Mouse (Mus musculus) midbrain, embryonic 16.5 days (tissue): Measurements from ENCODE around the gene A830031A19Rik. TPM values are rescaled to one million over a fixed set of nuclear protein-coding genes. Genes with fewer than 3 reads are reported as not detected.

Experiments
- ATAC-seq: fragments of 200-750 bp; cut with Nextera tagmentation; 2 replicates; pipeline ENCODE4 v1.8.0; 2017; ENCODE audit warnings: moderate TSS enrichment
- H3K27ac ChIP-seq: fragments of 300-500 bp; sonication (generic); 2 replicates; pipeline ENCODE4 v1.5.1; 2014; ENCODE audit warnings: mild to moderate bottlenecking, low read length, mixed read lengths
- H3K27me3 ChIP-seq: fragments of 300-500 bp; sonication (generic); 2 replicates; pipeline ENCODE4 v1.6.1; 2014; ENCODE audit warnings: low read depth, low read length, mixed read lengths; ENCODE audit not compliant: control insufficient read depth, insufficient read depth
- H3K36me3 ChIP-seq: fragments of 300-500 bp; sonication (generic); 2 replicates; pipeline ENCODE4 v1.6.1; 2014; ENCODE audit warnings: mild to moderate bottlenecking, low read length, moderate library complexity, mixed read lengths; ENCODE audit not compliant: control insufficient read depth, insufficient read depth
- H3K4me1 ChIP-seq: fragments of 300-500 bp; sonication (generic); 2 replicates; pipeline ENCODE4 v1.6.1; 2014; ENCODE audit warnings: mild to moderate bottlenecking, low read length, mixed read lengths; ENCODE audit not compliant: control insufficient read depth, insufficient read depth
- H3K4me2 ChIP-seq: fragments of 300-500 bp; sonication (generic); 2 replicates; pipeline ENCODE4 v1.6.1; 2014; ENCODE audit warnings: mild to moderate bottlenecking, low read length, mixed read lengths
- H3K4me3 ChIP-seq: fragments of 300-500 bp; sonication (generic); 2 replicates; pipeline ENCODE4 v1.5.1; 2014; ENCODE audit warnings: low read depth, mild to moderate bottlenecking, low read length, moderate library complexity, mixed read lengths
- H3K9ac ChIP-seq: fragments of 300-500 bp; sonication (generic); 2 replicates; pipeline ENCODE4 v1.6.1; 2014; ENCODE audit warnings: low read depth, low read length, mixed read lengths
- H3K9me3 ChIP-seq: fragments of 300-500 bp; sonication (generic); replicated peaks from 2 replicates; pipeline ENCODE4 v1.6.1; 2014; ENCODE audit warnings: mild to moderate bottlenecking, low read length, mixed read lengths; ENCODE audit not compliant: control insufficient read depth, poor library complexity, severe bottlenecking
- WGBS: fragments of 180-500 bp; shearing (Covaris S2); extraction: QIAGEN DNeasy Blood & Tissue Kit; methylation state at CpG from one replicate; pipeline ENCODE4 v1.1.7; 2014; 5-methylcytosine and 5-hydroxymethylcytosine counted together
- polyA plus RNA-seq: library from polyadenylated mRNA; unstranded; fragments of >200 nt; fragmentation: Nextera tagmentation; extraction: Ambion mirVana; gene quantifications from 2 replicates; pipeline ENCODE4 v1.2.1, GENCODE M21; 2015

A830031A19Rik gene
- polyA plus RNA-seq, 1 experiment from 2014 or later: not detected

- Histone ChIP-seq H3K4me3 (peak overlapping the region; percentile 60), H3K4me2 (peak overlapping the region; percentile 99), H3K27ac (peak overlapping the region; percentile 97), H3K9ac (peak overlapping the region; percentile 87), H3K27me3 (no peaks in the 10 kb centered on the region), H3K9me3 (no peaks in the 10 kb centered on the region), H3K36me3 (peaks cover 4% of the 10 kb centered on the region; the same call in 1 of the 2 replicates), H3K4me1 (peaks cover 30% of the 10 kb centered on the region)
- ATAC-seq: peak; percentile 23
- under 1% methylated on average over 43 of the region's 43 CpGs for WGBS
Observed at GRCm38 (mm10) chr11:24081687-24082384, 7.0 kb upstream of the A830031A19Rik start.

DNA sequence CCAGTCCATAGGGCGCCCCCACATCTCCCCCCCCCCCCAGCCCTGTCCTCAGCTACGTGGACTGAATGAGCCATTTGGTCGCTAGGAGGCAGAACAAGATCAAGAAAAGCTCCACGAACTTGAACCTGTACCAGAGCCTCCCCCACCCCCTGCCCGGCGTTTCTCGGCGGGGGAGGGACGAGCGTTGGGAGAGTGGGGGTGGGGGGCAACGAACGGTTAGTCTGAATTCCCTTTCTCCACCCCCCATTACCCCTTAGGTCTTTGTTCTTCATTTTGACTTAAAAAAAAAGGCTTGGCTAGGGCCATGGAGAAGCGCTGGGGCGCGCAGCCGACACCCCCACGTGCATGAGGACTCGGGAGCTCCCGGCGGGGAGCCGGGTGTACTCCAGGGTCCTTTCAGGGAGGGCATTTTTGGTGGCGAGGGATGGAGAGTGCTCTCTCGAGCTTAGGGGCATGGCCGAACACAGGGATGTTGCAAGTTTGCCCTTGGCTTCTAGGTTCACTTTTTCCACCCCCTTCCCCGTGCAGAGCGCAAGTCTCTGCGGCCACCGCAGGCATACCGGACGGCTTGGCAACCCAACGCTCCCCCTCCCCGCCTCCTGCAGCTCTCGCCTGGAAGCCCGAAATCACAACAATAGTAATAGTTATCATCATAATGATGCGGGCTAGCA is 6.3 kb upstream of the A830031A19Rik start:
- no peaks in the 10 kb centered on the region for H3K9me3 ChIP-seq
- ATAC-seq: peak; percentile 69
- under 1% methylated on average over 35 of the region's 35 CpGs for WGBS
- H3K36me3 ChIP-seq: peaks cover 4% of the 10 kb centered on the region; the same call in 1 of the 2 replicates
- H3K27me3 ChIP-seq: no peaks in the 10 kb centered on the region
- peak overlapping the region; percentile 99 for H3K4me2 ChIP-seq
- peak overlapping the region; percentile 87 for H3K9ac ChIP-seq
- H3K27ac ChIP-seq: peak overlapping the region; percentile 97
- peak overlapping the region; percentile 60 for H3K4me3 ChIP-seq
- peaks cover 25% of the 10 kb centered on the region for H3K4me1 ChIP-seq

- no peaks in the 10 kb centered on the region for H3K27me3 ChIP-seq
- peak; percentile 43 for ATAC-seq
Observed at GRCm38 (mm10) chr11:24080541-24080940, 5.7 kb upstream of the A830031A19Rik start.

DNA sequence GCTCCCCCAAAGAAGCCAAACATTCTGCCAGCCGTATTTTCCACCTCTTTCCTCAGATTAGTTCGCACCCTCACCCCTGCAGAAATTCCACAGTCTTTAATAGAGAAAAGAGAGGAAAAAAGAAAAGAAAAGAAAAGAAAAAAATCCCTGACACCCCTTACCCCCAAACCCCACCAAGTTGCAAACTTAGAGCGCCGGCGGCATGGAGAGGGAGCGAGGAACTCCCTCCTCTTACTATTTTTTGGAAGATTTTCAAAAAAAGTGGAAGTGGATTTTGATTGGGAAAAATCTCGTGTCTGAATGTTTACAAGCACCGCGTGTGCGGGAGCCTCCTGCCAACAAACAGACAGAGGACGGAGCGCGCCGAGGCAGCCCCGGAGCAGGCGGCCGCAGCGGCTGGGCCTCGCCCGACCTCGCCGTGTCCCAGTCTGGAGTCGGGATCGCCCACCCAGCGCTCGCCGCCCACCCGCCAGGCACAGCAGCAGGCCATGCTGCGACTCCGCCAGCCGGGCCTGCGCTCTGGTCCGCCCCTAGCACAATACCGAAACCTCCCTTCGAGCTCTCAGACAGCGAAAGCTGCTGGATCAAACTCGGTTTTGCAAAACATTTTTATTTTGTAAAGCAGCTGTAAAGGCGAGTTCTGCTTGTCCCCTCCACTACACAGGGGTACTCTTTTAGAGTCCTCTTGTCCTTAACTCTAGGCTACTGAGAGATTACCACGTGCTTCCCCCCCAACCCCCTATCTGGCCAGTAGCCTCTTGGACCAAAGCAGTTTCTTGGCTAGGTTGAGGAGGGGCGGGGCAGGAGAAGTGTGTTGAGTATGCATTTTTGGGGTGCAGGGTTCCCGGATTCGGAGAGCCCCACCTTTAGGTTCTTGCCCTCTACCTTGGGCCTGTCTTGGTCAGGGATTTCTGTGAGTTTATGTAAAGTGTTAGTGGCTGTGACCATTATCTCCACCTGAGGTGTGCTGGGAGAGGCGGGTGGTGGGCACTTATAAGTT is 4.8 kb upstream of the A830031A19Rik start:
- Histone ChIP-seq H3K4me3 (peak overlapping the region; percentile 60), H3K4me2 (peak overlapping the region; percentile 99), H3K36me3 (no peaks in the 10 kb centered on the region), H3K9ac (peak overlapping the region; percentile 87), H3K9me3 (no peaks in the 10 kb centered on the region), H3K4me1 (peaks cover 15% of the 10 kb centered on the region), H3K27me3 (no peaks in the 10 kb centered on the region), H3K27ac (peak overlapping the region; percentile 97)
- ATAC-seq: no peak
- under 1% methylated on average over 43 of the region's 43 CpGs for WGBS

More at GRCm38 (mm10) chr11:24080541-24080940, 5.7 kb upstream of the A830031A19Rik start:
- H3K27ac ChIP-seq: peak overlapping the region; percentile 97
- 2% methylated on average over 30 of the region's 30 CpGs for WGBS
- H3K4me2 ChIP-seq: peak overlapping the region; percentile 99
- H3K36me3 ChIP-seq: no peaks in the 10 kb centered on the region
- H3K4me3 ChIP-seq: peak overlapping the region; percentile 60
- H3K9ac ChIP-seq: peak overlapping the region; percentile 87
- H3K4me1 ChIP-seq: peaks cover 20% of the 10 kb centered on the region
- H3K9me3 ChIP-seq: no peaks in the 10 kb centered on the region

GRCm38 (mm10) chr11:24078706-24079316 is 4.0 kb upstream of the A830031A19Rik start:
- ATAC-seq: no peak
- no peaks in the 10 kb centered on the region for H3K27me3 ChIP-seq
- peak overlapping the region; percentile 60 for H3K4me3 ChIP-seq
- WGBS: under 1% methylated on average over 27 of the region's 38 CpGs
- no peaks in the 10 kb centered on the region for H3K9me3 ChIP-seq
- peak overlapping the region; percentile 97 for H3K27ac ChIP-seq
- peak overlapping the region; percentile 87 for H3K9ac ChIP-seq
- H3K4me1 ChIP-seq: peaks cover 20% of the 10 kb centered on the region
- no peaks in the 10 kb centered on the region for H3K36me3 ChIP-seq
- H3K4me2 ChIP-seq: peak overlapping the region; percentile 99

GRCm38 (mm10) chr11:24077795-24078705 is 3.2 kb upstream of the A830031A19Rik start, which contains the start of gene Bcl11a:
Bcl11a (plus strand) TSS chr11:24078056.
- ATAC-seq: peak; percentile 58
- H3K4me2 ChIP-seq: peak within 1 kb of the TSS; percentile 99
- no peaks in the 10 kb centered on the region for H3K9me3 ChIP-seq
- WGBS: 0% methylated on average over 40 of the region's 51 CpGs
- peak within 1 kb of the TSS; percentile 97 for H3K27ac ChIP-seq
- peak within 1 kb of the TSS; percentile 60 for H3K4me3 ChIP-seq
- no peaks in the 10 kb centered on the region for H3K36me3 ChIP-seq
- peak within 1 kb of the TSS; percentile 87 for H3K9ac ChIP-seq
- peaks cover 14% of the 10 kb centered on the region for H3K4me1 ChIP-seq
- H3K27me3 ChIP-seq: no peaks in the 10 kb centered on the region

DNA sequence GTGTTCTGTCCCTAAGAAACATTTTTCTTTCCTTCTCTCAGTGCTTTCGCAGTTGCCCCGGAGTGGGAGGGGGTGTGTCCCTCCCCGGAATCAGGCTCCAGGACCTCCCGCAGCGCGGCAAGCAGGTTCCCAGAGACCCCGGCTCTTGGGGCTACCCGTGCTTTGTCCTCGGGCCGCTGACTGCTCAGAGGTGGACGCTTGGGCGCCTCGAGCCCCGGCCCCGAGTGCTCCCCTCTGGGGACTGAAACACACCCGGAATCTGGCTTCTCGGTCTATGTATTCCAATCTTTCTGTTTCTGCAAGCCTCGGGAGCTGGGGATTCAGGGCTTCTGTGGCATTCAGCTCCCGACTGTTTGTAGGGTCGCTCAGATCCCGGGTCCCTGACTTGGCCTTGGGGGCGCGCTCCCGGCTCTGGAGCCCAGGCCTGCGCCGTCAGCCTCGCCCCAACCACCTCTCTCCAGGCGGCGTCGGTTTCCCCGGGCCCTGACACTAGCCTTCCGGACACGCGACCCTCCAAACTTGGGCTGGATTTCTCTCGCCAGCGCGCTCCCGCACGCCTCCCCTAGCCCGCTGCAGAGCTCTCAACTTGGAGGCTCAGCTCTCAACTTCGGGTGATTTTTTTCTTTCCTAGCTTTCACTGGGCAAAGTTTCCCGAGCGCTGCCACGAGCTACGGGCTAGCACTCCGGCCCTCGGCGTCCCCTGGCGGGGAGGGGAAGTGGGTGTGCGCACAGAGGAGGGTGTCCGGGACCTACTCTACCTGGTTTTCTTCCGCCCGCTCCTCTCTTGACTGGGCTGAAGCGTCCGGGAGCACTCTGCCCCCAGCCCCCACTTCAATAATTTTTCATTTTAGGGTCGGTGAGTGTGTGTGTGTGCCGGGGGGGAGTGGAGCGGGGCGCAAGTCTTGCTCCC is 2.2 kb upstream of the A830031A19Rik start:
- peak overlapping the region; percentile 87 for H3K9ac ChIP-seq
- no peaks in the 10 kb centered on the region for H3K27me3 ChIP-seq
- H3K4me2 ChIP-seq: peak overlapping the region; percentile 99
- H3K4me1 ChIP-seq: peaks cover 11% of the 10 kb centered on the region
- peak overlapping the region; percentile 60 for H3K4me3 ChIP-seq
- peak overlapping the region; percentile 97 for H3K27ac ChIP-seq
- H3K36me3 ChIP-seq: no peaks in the 10 kb centered on the region
- no peaks in the 10 kb centered on the region for H3K9me3 ChIP-seq
- peak; percentile 33 for ATAC-seq
- WGBS: under 1% methylated on average over 59 of the region's 59 CpGs
